Mouse (Mus musculus) spleen, adult 10 weeks (tissue): ENCODE measurements around the gene Asna1. TPM values are rescaled to one million over a fixed set of nuclear protein-coding genes. Genes with fewer than 3 reads are reported as not detected.

Experiments
- polyA plus RNA-seq: library from polyadenylated mRNA; stranded (reverse); fragments of 350-450 nt; fragmentation: Illumina TruSeq; extraction: RNeasy Lipid Tissue Mini Kit (QIAGEN cat#74804); gene quantifications from one replicate; pipeline ENCODE4 v1.2.3, GENCODE M21; 2015; ENCODE audit warnings: low replicate concordance; ENCODE audit not compliant: insufficient read depth

The Asna1 gene
- polyA plus RNA-seq: 29.7 TPM

GRCm38 (mm10) chr8:85025098-85025932 is at the start of gene Asna1:
TSS of gene Asna1 (minus strand) at chr8:85025281.

GRCm38 (mm10) chr8:85071514-85072281 is 46.6 kb upstream of the Asna1 start, which contains the start of gene Dhps:
TSS of gene Dhps (plus strand) at chr8:85071757.

DNA sequence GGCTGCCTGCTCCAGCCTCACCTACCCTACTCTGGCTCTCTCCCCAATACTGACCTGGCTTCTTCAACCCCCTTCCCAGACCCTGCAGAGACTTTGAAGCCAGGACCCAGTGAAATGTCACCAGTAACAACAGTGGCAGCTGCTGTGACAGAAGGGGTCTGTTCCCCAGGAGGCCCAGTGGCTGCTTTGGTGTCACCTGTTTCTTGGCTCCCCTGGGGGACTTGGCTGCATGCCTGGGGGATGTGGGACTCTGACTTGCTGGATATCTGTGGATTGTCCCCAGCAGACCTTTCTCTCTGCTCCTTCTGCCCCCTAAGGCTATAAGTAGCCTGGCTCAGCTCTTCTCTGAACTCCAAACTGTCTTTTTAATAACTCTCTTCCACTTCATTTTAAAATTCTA is 42.9 kb upstream of the Asna1 start, which contains the start of gene Gm5741:
Gene Gm5741 (minus strand): TSS at position 1 of the 400 bp plus-strand sequence.

DNA sequence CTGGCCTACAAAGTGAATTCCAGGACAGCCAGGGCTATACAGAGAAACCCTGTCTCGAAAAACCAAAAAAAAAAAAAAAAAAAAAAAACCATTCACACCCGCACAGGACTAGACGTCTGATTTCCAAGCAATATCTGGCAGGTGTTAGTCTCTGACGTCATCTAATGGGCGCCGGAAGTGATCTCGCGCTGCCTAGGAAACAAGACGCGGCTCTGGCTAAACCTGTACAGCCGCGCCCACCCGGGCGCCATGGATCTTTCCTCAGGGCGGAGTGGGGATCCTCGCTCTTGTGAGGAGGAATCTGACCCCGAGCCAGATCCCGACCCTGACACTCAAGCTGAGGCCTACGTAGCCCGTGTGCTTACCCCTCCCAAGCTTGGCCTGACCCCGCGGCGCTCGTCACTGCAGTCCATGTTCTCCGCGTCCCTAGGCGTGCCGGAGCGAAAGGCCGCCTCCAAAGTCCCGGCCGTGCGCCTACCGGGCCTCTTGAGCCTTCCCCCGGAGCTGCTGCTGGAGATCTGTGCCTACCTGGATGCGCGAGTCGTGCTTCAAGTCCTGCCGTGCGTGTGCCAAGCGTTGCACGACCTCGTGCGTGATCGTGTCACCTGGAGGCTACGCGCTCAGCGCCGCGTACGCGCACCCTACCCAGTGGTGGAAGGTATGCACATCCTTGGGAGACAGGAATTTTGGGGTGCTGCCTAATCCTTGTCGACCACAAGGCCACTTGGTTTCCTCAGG is 35.0 kb upstream of the Asna1 start, which contains the start of gene Fbxw9:
Gene Fbxw9 (plus strand): TSS at position 177 of the 738 bp plus-strand sequence.

DNA sequence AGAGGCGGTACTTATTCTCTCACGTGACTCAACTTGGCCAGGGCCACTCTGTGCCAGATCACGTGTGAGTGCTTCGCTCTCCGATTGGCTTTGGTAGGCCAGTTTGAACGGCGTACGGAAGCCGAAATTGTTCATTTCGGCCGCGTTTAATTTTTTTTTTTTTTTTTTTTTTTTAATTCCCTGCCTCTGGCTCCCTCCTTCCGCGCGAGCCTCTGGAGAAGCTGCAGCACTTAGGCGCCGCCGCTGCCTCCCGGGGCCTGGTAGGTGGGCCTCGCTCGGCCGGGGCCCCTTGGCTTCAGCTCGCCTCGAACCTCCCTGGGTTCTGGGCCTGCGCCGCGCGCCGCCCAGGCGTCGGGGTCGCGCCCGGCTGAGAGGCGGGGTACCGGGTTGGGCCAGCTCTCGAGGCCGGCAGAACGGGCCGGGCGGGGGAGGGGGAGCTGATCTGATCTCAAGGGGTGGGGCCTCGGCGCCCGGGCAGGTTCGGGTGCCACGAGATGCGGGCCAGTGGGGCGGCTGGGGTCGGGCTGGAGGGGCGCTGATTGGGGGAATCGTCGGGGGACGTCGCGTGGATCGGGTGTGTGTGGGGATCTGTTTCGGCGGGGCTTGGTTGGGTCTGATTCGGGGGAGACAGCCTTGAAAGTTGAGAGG is 11.8 kb upstream of the Asna1 start, which contains the start of gene Tnpo2:
Gene Tnpo2 (plus strand): TSS at position 198 of the 648 bp plus-strand sequence.

GRCm38 (mm10) chr8:85026670-85027515 is 1.8 kb upstream of the Asna1 start, which contains the start of gene Trir:
TSS of gene Trir (plus strand) at chr8:85026823.

GRCm38 (mm10) chr8:85014431-85014830 is 10.7 kb downstream of the Asna1 start, which contains the start of gene Best2:
TSS of gene Best2 (minus strand) at chr8:85014531.

GRCm38 (mm10) chr8:84990349-84990748 is 34.7 kb downstream of the Asna1 start, which contains the start of gene Hook2:
TSS of gene Hook2 (plus strand) at chr8:84990603.

GRCm38 (mm10) chr8:84978248-84978940 is 46.7 kb downstream of the Asna1 start, which contains the start of gene Junb:
TSS of gene Junb (minus strand) at chr8:84978718.

DNA sequence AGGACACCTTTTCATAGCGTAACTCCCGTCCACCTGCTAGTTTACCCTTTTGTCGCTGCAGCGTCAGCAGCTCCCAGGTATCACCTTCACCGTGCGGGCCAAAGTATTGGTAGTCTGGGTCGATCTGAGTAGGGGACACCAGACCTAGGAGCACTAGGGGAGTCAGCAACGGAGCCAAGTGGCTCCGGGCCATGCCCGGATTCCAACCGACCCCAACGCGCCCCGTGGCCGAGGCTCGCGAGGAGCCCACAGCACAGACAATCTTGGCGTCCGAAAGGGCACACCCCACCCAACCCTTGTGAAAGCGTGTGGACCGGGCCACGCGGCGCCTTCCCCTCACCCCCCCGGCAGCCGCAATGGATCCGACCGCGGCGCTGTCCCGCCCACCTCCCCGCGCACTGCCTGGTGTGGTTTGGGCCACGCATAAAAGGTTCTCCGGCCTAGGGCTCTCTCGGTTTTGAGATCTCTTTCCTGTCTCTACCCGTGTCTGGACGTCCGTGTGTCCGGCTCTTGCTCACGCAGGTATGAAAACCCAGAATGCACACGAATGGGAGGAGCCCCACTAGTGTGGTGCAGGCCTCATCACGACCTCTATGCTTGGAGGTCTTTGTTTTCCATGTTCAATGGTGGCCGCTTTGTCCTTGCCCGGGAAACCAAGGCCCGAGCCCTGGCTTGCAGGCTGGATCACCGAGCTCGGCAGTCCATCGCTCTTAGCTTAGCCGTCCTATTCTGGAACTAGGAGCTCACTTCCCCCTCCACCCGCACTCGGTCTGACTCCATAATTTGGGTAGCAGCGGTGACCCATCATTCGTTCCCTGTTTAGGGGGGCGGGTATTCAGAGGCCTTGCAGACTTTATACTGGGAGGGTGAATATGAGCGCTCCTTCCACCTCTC is 55.6 kb downstream of the Asna1 start, which contains the start of the genes Gm49661, Prdx2 and Rnaseh2a:
Gene Gm49661 (minus strand): TSS at position 193 of the 894 bp plus-strand sequence.
Gene Prdx2 (plus strand): TSS at position 347 of the 894 bp plus-strand sequence.
Gene Rnaseh2a (minus strand): TSS at position 527 of the 894 bp plus-strand sequence.

Other genes with a start within 250 kb of the Asna1 start
- 5.1 TPM for gene Nfix, start 224.9 kb downstream of the Asna1 start, polyA plus RNA-seq
- 3.8 TPM for gene Dand5, start 202.5 kb downstream of the Asna1 start, polyA plus RNA-seq
- gene Gadd45gip1, start 193.8 kb downstream of the Asna1 start, polyA plus RNA-seq: 5.4 TPM
- gene Rad23a, start 184.6 kb downstream of the Asna1 start, polyA plus RNA-seq: 62.4 TPM
- gene Calr, start 178.3 kb downstream of the Asna1 start, polyA plus RNA-seq: 968 TPM
- gene Farsa, start 168.3 kb downstream of the Asna1 start, polyA plus RNA-seq: 37.0 TPM
- 12.6 TPM for gene Syce2, start 153.2 kb downstream of the Asna1 start, polyA plus RNA-seq
- gene Gcdh, start 131.4 kb downstream of the Asna1 start, polyA plus RNA-seq: 24.2 TPM
- gene Klf1, start 123.4 kb downstream of the Asna1 start, polyA plus RNA-seq: 6.7 TPM
- gene Dnase2a, start 116.7 kb downstream of the Asna1 start, polyA plus RNA-seq: 49.3 TPM
- not detected for gene Mast1, start 87.9 kb downstream of the Asna1 start, polyA plus RNA-seq
- gene Rtbdn, start 78.3 kb downstream of the Asna1 start, polyA plus RNA-seq: not detected
- gene Gm49661, start 55.8 kb downstream of the Asna1 start, polyA plus RNA-seq: not detected
- 197 TPM for gene Prdx2, start 55.7 kb downstream of the Asna1 start, polyA plus RNA-seq
- 32.5 TPM for gene Rnaseh2a, start 55.5 kb downstream of the Asna1 start, polyA plus RNA-seq
- gene Junb, start 46.6 kb downstream of the Asna1 start, polyA plus RNA-seq: 1.5 TPM
- gene Hook2, start 34.7 kb downstream of the Asna1 start, polyA plus RNA-seq: 4.6 TPM
- gene Best2, start 10.8 kb downstream of the Asna1 start, polyA plus RNA-seq: not detected
- 112 TPM for gene Trir, start 1.5 kb upstream of the Asna1 start, polyA plus RNA-seq
- 35.3 TPM for gene Tnpo2, start 11.6 kb upstream of the Asna1 start, polyA plus RNA-seq
- gene Fbxw9, start 34.8 kb upstream of the Asna1 start, polyA plus RNA-seq: 3.0 TPM
- not detected for gene Gm5741, start 42.7 kb upstream of the Asna1 start, polyA plus RNA-seq
- 52.7 TPM for gene Dhps, start 46.5 kb upstream of the Asna1 start, polyA plus RNA-seq
- gene Wdr83os, start 55.5 kb upstream of the Asna1 start, polyA plus RNA-seq: 54.9 TPM
- gene Wdr83, start 56.0 kb upstream of the Asna1 start, polyA plus RNA-seq: 12.5 TPM
- 132 TPM for gene Man2b1, start 58.0 kb upstream of the Asna1 start, polyA plus RNA-seq
- gene Zfp791, start 97.8 kb upstream of the Asna1 start, polyA plus RNA-seq: 0.81 TPM
- gene Cks1brt, start 126.6 kb upstream of the Asna1 start, polyA plus RNA-seq: not detected
- not detected for gene Olfr371, start 200.7 kb upstream of the Asna1 start, polyA plus RNA-seq